Mouse (Mus musculus) heart, postnatal 14 days (tissue): ENCODE data around the gene Tyk2. TPM values are rescaled to one million over a fixed set of nuclear protein-coding genes. Genes with fewer than 3 reads are reported as not detected.

Experiments used
- DNase-seq, 2 experiments: peaks; one replicate each; pipeline ENCODE4 v3.0.0; 2021 to 2022
- intact Hi-C: fragments of 180-260 bp; cut with DNase I; formaldehyde crosslinking; loops from one replicate; pipeline ENCODE4 v1.15.1; 2025
- total RNA-seq, 2 experiments: library from RNA; stranded (reverse); gene quantifications; 2 replicates each; pipeline ENCODE4 v1.2.3; 2021

Tyk2 gene
- total RNA-seq, 2 experiments from 2014 or later = 9.2 TPM

- intact Hi-C loops = loop anchor here (5.0 kb wide), 1 partner anchor 60 kb away; no protein-coding TSS in a partner anchor
- peak; percentile 53 to 62 for DNase-seq
Measured at GRCm38 (mm10) chr9:21152715-21153114, 21.7 kb upstream of the Tyk2 start.

GRCm38 (mm10) chr9:21149654-21150419, 18.8 kb upstream of the Tyk2 start, which contains the start of gene Cdc37:
Cdc37 (minus strand) TSS chr9:21149982.
- peak; percentile 95 to 96 for DNase-seq
- intact Hi-C loops = loop anchor here (5.0 kb wide), 1 partner anchor 62 kb away; no protein-coding TSS in a partner anchor

- intact Hi-C loops = no loop called here
- no peak for DNase-seq
Measured at GRCm38 (mm10) chr9:21149077-21149653, 18.1 kb upstream of the Tyk2 start.

GRCm38 (mm10) chr9:21148427-21148826, 17.4 kb upstream of the Tyk2 start:
- intact Hi-C loops = no loop called here
- DNase-seq = no peak

GRCm38 (mm10) chr9:21146722-21147121, 15.7 kb upstream of the Tyk2 start:
- DNase-seq = peak; percentile 34 to 56
- intact Hi-C loops = no loop called here

GRCm38 (mm10) chr9:21145431-21145830, 14.4 kb upstream of the Tyk2 start:
- intact Hi-C loops = no loop called here
- peak; percentile 39 to 50 for DNase-seq

GRCm38 (mm10) chr9:21144361-21144760, 13.3 kb upstream of the Tyk2 start:
- intact Hi-C loops = no loop called here
- no peak for DNase-seq

GRCm38 (mm10) chr9:21141922-21142321, 10.9 kb upstream of the Tyk2 start:
- no peak for DNase-seq
- intact Hi-C loops = no loop called here

GRCm38 (mm10) chr9:21138386-21138785, 7.3 kb upstream of the Tyk2 start:
- DNase-seq = no peak
- intact Hi-C loops = loop anchor here (2.0 to 10.0 kb wide), 2 partner anchors 134 to 238 kb away; partner anchors contain the start of gene Mrpl4

- intact Hi-C loops = loop anchor here (2.0 to 10.0 kb wide), 2 partner anchors 106 to 132 kb away; partner anchors contain the start of gene Mrpl4
- DNase-seq = peak; percentile 62 to 77
Measured at GRCm38 (mm10) chr9:21137229-21137628, 6.2 kb upstream of the Tyk2 start.

GRCm38 (mm10) chr9:21136401-21136800, 5.4 kb upstream of the Tyk2 start:
- no peak for DNase-seq
- intact Hi-C loops = loop anchor here (2.0 to 10.0 kb wide), 2 partner anchors 106 to 132 kb away; partner anchors contain the start of gene Mrpl4

- intact Hi-C loops = loop anchor here (2.0 to 10.0 kb wide), 2 partner anchors 105 to 131 kb away; partner anchors contain the start of gene Mrpl4
- DNase-seq = no peak
Measured at GRCm38 (mm10) chr9:21135941-21136381, 4.9 kb upstream of the Tyk2 start.

GRCm38 (mm10) chr9:21135329-21135890, 4.4 kb upstream of the Tyk2 start:
- intact Hi-C loops = loop anchor here (10.0 kb wide), 1 partner anchor 131 kb away; the partner anchor contains the start of gene Mrpl4
- no peak for DNase-seq

- peak in 1 of 2 experiments; percentile 42 for DNase-seq
- intact Hi-C loops = loop anchor here (5.0 to 10.0 kb wide), 2 partner anchors 42 to 130 kb away; partner anchors contain the start of genes Gm38431, Mrpl4 and Raver1
Measured at GRCm38 (mm10) chr9:21134595-21135328, 3.7 kb upstream of the Tyk2 start.

GRCm38 (mm10) chr9:21133064-21133707, 2.1 kb upstream of the Tyk2 start:
- DNase-seq = no peak
- intact Hi-C loops = loop anchor here (5.0 to 10.0 kb wide), 2 partner anchors 41 to 128 kb away; partner anchors contain the start of genes Gm38431, Mrpl4 and Raver1

- intact Hi-C loops = loop anchor here (5.0 to 10.0 kb wide), 2 partner anchors 40 to 127 kb away; partner anchors contain the start of genes Gm38431, Mrpl4 and Raver1
- DNase-seq = no peak
Measured at GRCm38 (mm10) chr9:21132102-21132775, 1.2 kb upstream of the Tyk2 start.

- intact Hi-C loops = no loop called here
- DNase-seq = peak in 1 of 2 experiments; percentile 30
Measured at GRCm38 (mm10) chr9:21126259-21126627, 4.8 kb downstream of the Tyk2 start.

GRCm38 (mm10) chr9:21125502-21126258, 5.4 kb downstream of the Tyk2 start:
- intact Hi-C loops = no loop called here
- DNase-seq = no peak
